Mouse (Mus musculus) neural tube, embryonic 14.5 days (tissue): ENCODE measurements at regions not wholly inside any gene's neighbourhood (a gene's known extent, or its start where the extent isn't known, plus 50 kb on each side); places are given as distances from the start of the nearest gene placed in this dataset.

Source experiments
- ATAC-seq: fragments of 200-750 bp; cut with Nextera tagmentation; 2 replicates; pipeline ENCODE4 v1.8.0; 2017; ENCODE audit warnings: low read depth, mild to moderate bottlenecking, moderate TSS enrichment, moderate library complexity
- H3K27ac ChIP-seq: fragments of 300-500 bp; sonication (generic); 2 replicates; pipeline ENCODE4 v1.5.1; 2014; ENCODE audit warnings: low read depth, mild to moderate bottlenecking, control low read depth, low read length, moderate library complexity, mixed read lengths
- H3K27me3 ChIP-seq: fragments of 300-500 bp; sonication (generic); 2 replicates; pipeline ENCODE4 v1.6.1; 2014; ENCODE audit warnings: low read length; ENCODE audit not compliant: control insufficient read depth, insufficient read depth
- H3K36me3 ChIP-seq: fragments of 300-500 bp; sonication (generic); 2 replicates; pipeline ENCODE4 v1.6.1; 2014; ENCODE audit warnings: low read length, mixed read lengths; ENCODE audit not compliant: control insufficient read depth, insufficient read depth
- H3K4me1 ChIP-seq: fragments of 300-500 bp; sonication (generic); 2 replicates; pipeline ENCODE4 v1.6.1; 2014; ENCODE audit warnings: low read length; ENCODE audit not compliant: control insufficient read depth, insufficient read depth
- H3K4me2 ChIP-seq: fragments of 300-500 bp; sonication (generic); 2 replicates; pipeline ENCODE4 v1.6.1; 2014; ENCODE audit warnings: mild to moderate bottlenecking, low read depth, low read length, control low read depth
- H3K4me3 ChIP-seq: fragments of 300-500 bp; sonication (generic); 2 replicates; pipeline ENCODE4 v1.5.1; 2014; ENCODE audit warnings: low read depth, low read length, control low read depth, mixed read lengths
- H3K9ac ChIP-seq: fragments of 300-500 bp; sonication (generic); replicated peaks from 2 replicates; pipeline ENCODE4 v1.6.1; 2014; ENCODE audit warnings: low read depth, mild to moderate bottlenecking, control low read depth, low read length, mixed read lengths
- H3K9me3 ChIP-seq: fragments of 300-500 bp; sonication (generic); 2 replicates; pipeline ENCODE4 v1.6.1; 2016; ENCODE audit warnings: low read length; ENCODE audit not compliant: control insufficient read depth
- WGBS: fragments of 180-500 bp; shearing (Covaris S2); extraction: QIAGEN DNeasy Blood & Tissue Kit; methylation state at CpG from one replicate; pipeline ENCODE4 v1.1.7; 2014; 5-methylcytosine and 5-hydroxymethylcytosine counted together

GRCm38 (mm10) chr8:89566986-89567385, 523.0 kb upstream of the Sall1 start:
- Histone ChIP-seq H3K9me3 (no peaks in the 10 kb centered on the region), H3K36me3 (no peaks in the 10 kb centered on the region), H3K27me3 (no peaks in the 10 kb centered on the region), H3K27ac (no peak overlapping the region), H3K4me3 (no peak overlapping the region), H3K4me1 (peaks cover 13% of the 10 kb centered on the region; the same call in 1 of the 2 replicates), H3K4me2 (no peak overlapping the region), H3K9ac (no peak overlapping the region)
- no peak for ATAC-seq
- WGBS = 49% methylated on average over 7 of the region's 7 CpGs

- Histone ChIP-seq H3K36me3 (no peaks in the 10 kb centered on the region), H3K27ac (no peak overlapping the region), H3K4me1 (peaks cover 13% of the 10 kb centered on the region; the same call in 1 of the 2 replicates), H3K9me3 (no peaks in the 10 kb centered on the region), H3K27me3 (no peaks in the 10 kb centered on the region), H3K9ac (no peak overlapping the region), H3K4me3 (no peak overlapping the region), H3K4me2 (no peak overlapping the region)
- 22% methylated on average over 4 of the region's 4 CpGs for WGBS
- ATAC-seq = no peak
Observed at GRCm38 (mm10) chr8:89566461-89566860, 522.5 kb upstream of the Sall1 start.

- Histone ChIP-seq H3K4me2 (no peak overlapping the region), H3K4me1 (peaks cover 13% of the 10 kb centered on the region; the same call in 1 of the 2 replicates), H3K36me3 (no peaks in the 10 kb centered on the region), H3K9me3 (no peaks in the 10 kb centered on the region), H3K27me3 (no peaks in the 10 kb centered on the region), H3K27ac (no peak overlapping the region), H3K4me3 (no peak overlapping the region), H3K9ac (no peak overlapping the region)
- 73% methylated on average over 9 of the region's 9 CpGs for WGBS
- no peak for ATAC-seq
Observed at GRCm38 (mm10) chr8:89565147-89565826, 521.3 kb upstream of the Sall1 start.

- WGBS = 46% methylated on average over 2 of the region's 2 CpGs
- no peak for ATAC-seq
- peaks cover 3% of the 10 kb centered on the region; the same call in 1 of the 2 replicates for H3K4me1 ChIP-seq
Observed at GRCm38 (mm10) chr8:89563544-89563943, 519.6 kb upstream of the Sall1 start.

GRCm38 (mm10) chr8:89562597-89562996, 518.6 kb upstream of the Sall1 start:
- H3K4me1 ChIP-seq = peaks cover 2% of the 10 kb centered on the region; the same call in 1 of the 2 replicates
- H3K9ac ChIP-seq = no peak overlapping the region
- no peak overlapping the region for H3K4me3 ChIP-seq
- no peak overlapping the region for H3K27ac ChIP-seq
- H3K9me3 ChIP-seq = no peaks in the 10 kb centered on the region
- no peak for ATAC-seq
- no peaks in the 10 kb centered on the region for H3K27me3 ChIP-seq
- WGBS = 40% methylated on average over 8 of the region's 8 CpGs
- no peaks in the 10 kb centered on the region for H3K36me3 ChIP-seq
- no peak overlapping the region for H3K4me2 ChIP-seq

More at GRCm38 (mm10) chr8:89563544-89563943, 519.6 kb upstream of the Sall1 start:
- H3K27ac ChIP-seq = no peak overlapping the region
- no peak overlapping the region for H3K4me2 ChIP-seq
- H3K4me3 ChIP-seq = no peak overlapping the region
- no peaks in the 10 kb centered on the region for H3K36me3 ChIP-seq
- no peaks in the 10 kb centered on the region for H3K27me3 ChIP-seq
- no peak overlapping the region for H3K9ac ChIP-seq
- H3K9me3 ChIP-seq = no peaks in the 10 kb centered on the region

GRCm38 (mm10) chr8:89541231-89541630, 497.3 kb upstream of the Sall1 start:
- H3K4me1 ChIP-seq = no peaks in the 10 kb centered on the region
- no peak overlapping the region for H3K9ac ChIP-seq
- H3K4me3 ChIP-seq = no peak overlapping the region
- no peak for ATAC-seq
- 14% methylated on average over 3 of the region's 3 CpGs for WGBS
- no peaks in the 10 kb centered on the region for H3K9me3 ChIP-seq
- H3K27me3 ChIP-seq = no peaks in the 10 kb centered on the region
- no peak overlapping the region for H3K4me2 ChIP-seq
- no peak overlapping the region for H3K27ac ChIP-seq
- no peaks in the 10 kb centered on the region for H3K36me3 ChIP-seq

- H3K4me1 ChIP-seq = peaks cover 5% of the 10 kb centered on the region; the same call in 1 of the 2 replicates
- no peak overlapping the region for H3K4me3 ChIP-seq
- H3K9ac ChIP-seq = no peak overlapping the region
- H3K36me3 ChIP-seq = no peaks in the 10 kb centered on the region
- H3K27ac ChIP-seq = no peak overlapping the region
- no peaks in the 10 kb centered on the region for H3K9me3 ChIP-seq
- no peak for ATAC-seq
- no peak overlapping the region for H3K4me2 ChIP-seq
- 15% methylated on average over 10 of the region's 10 CpGs for WGBS
- no peaks in the 10 kb centered on the region; the same call in 1 of the 2 replicates for H3K27me3 ChIP-seq
Observed at GRCm38 (mm10) chr8:89534605-89535004, 490.6 kb upstream of the Sall1 start.

- H3K9me3 ChIP-seq = no peaks in the 10 kb centered on the region
- 87% methylated on average over 6 of the region's 6 CpGs for WGBS
- no peaks in the 10 kb centered on the region for H3K4me1 ChIP-seq
- H3K4me2 ChIP-seq = no peak overlapping the region
- no peak overlapping the region for H3K27ac ChIP-seq
- H3K4me3 ChIP-seq = no peak overlapping the region
- ATAC-seq = no peak
- H3K36me3 ChIP-seq = no peaks in the 10 kb centered on the region
- H3K9ac ChIP-seq = no peak overlapping the region
- H3K27me3 ChIP-seq = no peaks in the 10 kb centered on the region
Observed at GRCm38 (mm10) chr8:89525041-89525440, 481.1 kb upstream of the Sall1 start.

GRCm38 (mm10) chr8:89523336-89523735, 479.4 kb upstream of the Sall1 start:
- Histone ChIP-seq H3K4me3 (no peak overlapping the region), H3K4me2 (no peak overlapping the region), H3K9me3 (no peaks in the 10 kb centered on the region), H3K36me3 (no peaks in the 10 kb centered on the region), H3K4me1 (no peaks in the 10 kb centered on the region), H3K27me3 (no peaks in the 10 kb centered on the region), H3K27ac (no peak overlapping the region), H3K9ac (no peak overlapping the region)
- no peak for ATAC-seq
- WGBS = 77% methylated on average over 3 of the region's 3 CpGs
